Comparison of ENCODE assay signal across 8 mouse cellular contexts in genomic region chr16:13753986-13754385, GRCm38 (mm10). TPM values are rescaled to one million over a fixed set of nuclear protein-coding genes. Genes with fewer than 3 reads are reported as not detected.
DNase-seq lines count a peak whose midpoint lies in the region; ATAC-seq and TF ChIP-seq lines count a peak whose summit lies in the region.

No protein-coding gene starts in this region.

- no peaks in the 10 kb centered on the region for H3K36me3 ChIP-seq in limb, embryonic 14.5 days (ENCODE audit: control insufficient read depth, insufficient read depth, low read length)
- H3K36me3 ChIP-seq in stomach, embryonic 16.5 days (ENCODE audit: control insufficient read depth, insufficient read depth, low read length): no peaks in the 10 kb centered on the region
- no peaks in the 10 kb centered on the region for H3K36me3 ChIP-seq in thymus, adult 2 months (ENCODE audit: control insufficient read depth, insufficient read depth, low read length)

- no peak for TF ChIP-seq POLR2A in cerebellum, adult 2 months (IDR thresholded peaks at IDR 0.05; ENCODE audit: borderline replicate concordance, insufficient read depth, low read length)
- TF ChIP-seq POLR2A in limb, embryonic 14.5 days (IDR thresholded peaks at IDR 0.05; ENCODE audit: borderline replicate concordance, extremely low read depth, insufficient read depth, insufficient read length): no peak
- no peak for TF ChIP-seq POLR2A in thymus, adult 2 months (IDR thresholded peaks at IDR 0.05; ENCODE audit: control insufficient read depth, extremely low read depth, insufficient read depth, low read length, poor library complexity)

- no peak overlapping the region for H3K27ac ChIP-seq in cerebellum, adult 2 months (ENCODE audit: insufficient read depth, low read length)
- H3K27ac ChIP-seq in limb, embryonic 14.5 days (replicated peaks; ENCODE audit: low read depth, low read length): no peak overlapping the region
- no peak overlapping the region for H3K27ac ChIP-seq in stomach, embryonic 16.5 days (ENCODE audit: low read length)
- no peak overlapping the region for H3K27ac ChIP-seq in thymus, adult 2 months (ENCODE audit: control insufficient read depth, insufficient read depth, low read length)

- H3K4me1 ChIP-seq in cerebellum, adult 2 months (ENCODE audit: control insufficient read depth, insufficient read depth, low read length): no peaks in the 10 kb centered on the region
- H3K4me1 ChIP-seq in limb, embryonic 14.5 days (ENCODE audit: control insufficient read depth, insufficient read depth, low read length): no peaks in the 10 kb centered on the region
- peaks cover 4% of the 10 kb centered on the region; the same call in 1 of the 2 replicates for H3K4me1 ChIP-seq in stomach, embryonic 16.5 days (ENCODE audit: control insufficient read depth, insufficient read depth, low read length)
- no peaks in the 10 kb centered on the region; the same call in 1 of the 2 replicates for H3K4me1 ChIP-seq in thymus, adult 2 months (replicated peaks; ENCODE audit: control insufficient read depth, insufficient read depth, low read length)

- no peaks in the 10 kb centered on the region for H3K27me3 ChIP-seq in cerebellum, adult 2 months (ENCODE audit: control insufficient read depth, insufficient read depth, low read length)
- H3K27me3 ChIP-seq in limb, embryonic 14.5 days (ENCODE audit: control insufficient read depth, insufficient read depth, low read length): no peaks in the 10 kb centered on the region
- no peaks in the 10 kb centered on the region for H3K27me3 ChIP-seq in stomach, embryonic 16.5 days (ENCODE audit: control insufficient read depth, insufficient read depth, low read length)
- no peaks in the 10 kb centered on the region for H3K27me3 ChIP-seq in thymus, adult 2 months (ENCODE audit: control insufficient read depth, insufficient read depth, low read length)

- peak overlapping the region; percentile 76 for H3K4me3 ChIP-seq in cerebellum, adult 2 months (replicated peaks; ENCODE audit: insufficient read depth, low read depth, low read length)
- H3K4me3 ChIP-seq in limb, embryonic 14.5 days (replicated peaks; ENCODE audit: low read length): peak overlapping the region; percentile 58
- H3K4me3 ChIP-seq in stomach, embryonic 16.5 days (replicated peaks; ENCODE audit: low read length): peak overlapping the region; percentile 56
- H3K4me3 ChIP-seq in thymus, adult 2 months (ENCODE audit: control insufficient read depth, insufficient read depth, low read length): no peak overlapping the region

- no peak overlapping the region for H3K9ac ChIP-seq in limb, embryonic 14.5 days (ENCODE audit: low read depth, low read length, severe bottlenecking)
- peak overlapping the region; percentile 70 for H3K9ac ChIP-seq in stomach, embryonic 16.5 days (ENCODE audit: low read length)

- no peak for TF ChIP-seq CTCF in cerebellum, adult 2 months (IDR thresholded peaks at IDR 0.05; ENCODE audit: borderline replicate concordance, insufficient read depth, low read depth, low read length)
- no peak for TF ChIP-seq CTCF in thymus, adult 2 months (IDR thresholded peaks at IDR 0.05; ENCODE audit: borderline replicate concordance, control insufficient read depth, extremely low read depth, insufficient read depth, low read length, poor library complexity)

- no peak for DNase-seq in cerebellum, adult 2 months
- no peak for DNase-seq in cerebellum, adult 11-12 months
- DNase-seq in lung, postnatal 36 days: peak; percentile 7
- no peak for DNase-seq in lung, postnatal 14 days
- DNase-seq in limb, embryonic 14.5 days (ENCODE audit: low spot score): no peak
- DNase-seq in thymus, adult 2 months: no peak
- no peak for DNase-seq in retina, embryonic 14.5 days (ENCODE audit: low spot score)

- no peak for ATAC-seq in limb, embryonic 14.5 days (ENCODE audit: low FRiP score, low read depth)
- no peak for ATAC-seq in stomach, embryonic 16.5 days (ENCODE audit: insufficient read depth, low FRiP score)

- no peaks in the 10 kb centered on the region for H3K9me3 ChIP-seq in limb, embryonic 14.5 days (ENCODE audit: control insufficient read depth, low read length)
- no peaks in the 10 kb centered on the region for H3K9me3 ChIP-seq in stomach, embryonic 16.5 days (replicated peaks; ENCODE audit: control insufficient read depth, low read length)

- WGBS in cerebellum, adult 2 months: 24% methylated on average over 8 of the region's 8 CpGs
- 79% methylated on average over 8 of the region's 8 CpGs for WGBS in limb, embryonic 14.5 days
- 70% methylated on average over 8 of the region's 8 CpGs for WGBS in stomach, embryonic 16.5 days
- 34% methylated on average over 8 of the region's 8 CpGs for WGBS in thymus, adult 2 months

- peak overlapping the region; percentile 92 for H3K4me2 ChIP-seq in limb, embryonic 14.5 days (replicated peaks; ENCODE audit: low read depth, low read length, severe bottlenecking)
- peak overlapping the region; percentile 99 for H3K4me2 ChIP-seq in stomach, embryonic 16.5 days (ENCODE audit: low read depth, low read length)

RNA-seq across cellular contexts. Expression of gene Pla2g10, which starts 23.2 kb away (rescaled TPM):
- not detected in 2 replicates for polyA plus RNA-seq in cerebellum, adult 2 months (2012; rRNA removed)
- 0.12 and 0.19 TPM in 2 replicates for polyA plus RNA-seq in limb, embryonic 14.5 days (2012; rRNA removed)
- 0.26 TPM in 1 of 2 replicates, not detected in the other for polyA plus RNA-seq in limb, embryonic 14.5 days (2014; fragmentation: Nextera tagmentation; extraction: Ambion mirVana)
- polyA plus RNA-seq in stomach, embryonic 16.5 days (2015; fragmentation: Nextera tagmentation; extraction: Ambion mirVana): 43.3 and 59.7 TPM in 2 replicates
- polyA plus RNA-seq in thymus, adult 2 months (2012; rRNA removed): 0.35 TPM in 1 of 2 replicates, not detected in the other

RNA-seq across cellular contexts. Expression of gene Rrn3, which starts 26.5 kb away (rescaled TPM):
- 35.8 and 39.1 TPM in 2 replicates for polyA plus RNA-seq in cerebellum, adult 2 months (2012; rRNA removed)
- polyA plus RNA-seq in limb, embryonic 14.5 days (2012; rRNA removed): 23.5 and 24.2 TPM in 2 replicates
- 43.1 and 43.8 TPM in 2 replicates for polyA plus RNA-seq in limb, embryonic 14.5 days (2014; fragmentation: Nextera tagmentation; extraction: Ambion mirVana)
- polyA plus RNA-seq in stomach, embryonic 16.5 days (2015; fragmentation: Nextera tagmentation; extraction: Ambion mirVana): 55.2 and 56.2 TPM in 2 replicates
- polyA plus RNA-seq in thymus, adult 2 months (2012; rRNA removed): 13.6 and 14.6 TPM in 2 replicates

Comparison
In these comparisons a context has a peak if more than half of its experiments do, and no peak if none do; other contexts are left out.
1. RNA of gene Pla2g10, which starts 23.2 kb away (polyA plus RNA-seq): 43.3 to 59.7 TPM in stomach, embryonic 16.5 days; 0.35 TPM in thymus, adult 2 months, 0.12 to 0.26 TPM in limb, embryonic 14.5 days and not detected in cerebellum, adult 2 months; every median in the first group is over 10 times any median in the second.